Mouse (Mus musculus): ENCODE measurements at regions not wholly inside any gene's neighbourhood (a gene's known extent, or its start where the extent isn't known, plus 50 kb on each side); places are given as distances from the start of the nearest gene placed in this dataset.

DNA sequence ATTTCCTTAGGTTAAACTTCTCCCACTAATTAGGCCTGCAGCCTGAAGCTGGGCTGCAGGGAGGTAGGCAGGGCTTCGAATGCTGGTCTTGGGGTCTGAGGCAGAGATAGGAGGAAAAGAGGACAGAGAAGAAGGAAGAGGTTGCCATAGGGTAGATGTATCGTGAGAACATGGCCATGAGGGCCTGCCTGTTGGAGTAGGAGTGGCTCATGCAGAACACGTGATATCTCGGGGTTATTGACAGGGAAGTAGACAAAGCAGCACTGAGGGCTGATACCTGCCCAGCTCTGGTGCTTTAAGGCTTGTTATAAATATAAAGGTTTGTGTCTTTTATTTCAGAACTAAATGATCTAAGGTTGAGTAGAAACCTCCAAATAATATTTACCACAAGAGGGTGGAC lies 628.9 kb downstream of the Zfp706 start:
- no peak for DNase-seq

- DNase-seq: no peak
These were observed 631.0 kb downstream of the Zfp706 start for GRCm38 (mm10) chr15:36376551-36376950.

DNA sequence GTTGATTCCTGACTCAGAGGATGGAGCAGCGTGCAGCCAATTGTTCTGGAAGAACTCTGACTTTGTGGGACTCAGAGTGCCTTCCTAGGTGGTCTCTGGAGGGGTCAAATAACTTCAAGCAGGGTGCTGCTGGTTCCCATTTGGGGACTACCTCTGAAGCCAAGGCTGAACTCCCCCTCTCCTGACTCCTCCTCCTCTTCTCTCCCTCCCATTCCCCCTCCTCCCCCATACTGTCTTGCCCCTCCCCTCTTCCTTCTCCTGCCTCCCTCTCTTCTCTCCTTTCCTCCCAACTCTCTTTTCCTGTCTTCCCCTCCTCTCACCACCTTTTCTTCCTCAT lies 632.1 kb downstream of the Zfp706 start:
- no peak for DNase-seq

DNA sequence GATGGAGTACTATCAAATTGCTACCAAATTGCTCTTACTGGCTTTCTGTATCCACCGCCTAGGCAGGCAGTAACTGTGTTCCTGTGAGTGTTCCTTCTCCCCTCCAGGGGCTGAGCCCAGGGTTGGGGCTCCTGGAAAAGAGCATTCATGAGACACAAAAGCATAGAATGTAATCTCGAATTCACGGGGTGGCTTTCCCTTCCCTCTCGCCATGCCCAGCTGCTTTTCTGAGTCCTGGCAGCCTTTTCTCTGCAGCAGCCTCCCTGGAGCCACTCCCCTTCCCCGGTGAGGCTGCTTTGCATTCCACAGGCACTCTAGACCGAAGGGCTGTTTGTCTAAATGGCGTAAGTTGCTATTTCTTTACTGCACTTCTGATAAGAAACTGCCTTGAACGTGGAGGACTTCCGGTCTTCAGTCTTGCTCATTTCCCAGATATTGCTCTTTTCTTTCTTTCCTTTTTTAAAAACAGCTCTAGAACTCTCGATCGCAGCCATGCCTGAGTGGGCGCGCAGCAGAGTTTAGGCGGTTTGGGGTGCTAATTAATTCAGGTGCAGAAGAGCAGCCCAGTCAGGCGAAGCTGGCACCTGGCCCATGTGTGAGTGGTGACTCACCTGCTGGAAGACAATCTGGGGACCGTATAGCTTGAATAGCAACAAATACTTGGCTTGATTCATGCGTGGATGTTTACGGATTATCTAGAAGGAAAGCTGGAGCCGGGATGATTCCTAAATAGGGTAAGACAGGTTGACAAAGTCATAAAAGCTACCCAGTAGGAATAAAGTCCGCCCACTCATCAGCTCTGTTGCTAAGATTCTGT lies 632.6 kb downstream of the Zfp706 start:
- peak; percentile 86 for DNase-seq

DNA sequence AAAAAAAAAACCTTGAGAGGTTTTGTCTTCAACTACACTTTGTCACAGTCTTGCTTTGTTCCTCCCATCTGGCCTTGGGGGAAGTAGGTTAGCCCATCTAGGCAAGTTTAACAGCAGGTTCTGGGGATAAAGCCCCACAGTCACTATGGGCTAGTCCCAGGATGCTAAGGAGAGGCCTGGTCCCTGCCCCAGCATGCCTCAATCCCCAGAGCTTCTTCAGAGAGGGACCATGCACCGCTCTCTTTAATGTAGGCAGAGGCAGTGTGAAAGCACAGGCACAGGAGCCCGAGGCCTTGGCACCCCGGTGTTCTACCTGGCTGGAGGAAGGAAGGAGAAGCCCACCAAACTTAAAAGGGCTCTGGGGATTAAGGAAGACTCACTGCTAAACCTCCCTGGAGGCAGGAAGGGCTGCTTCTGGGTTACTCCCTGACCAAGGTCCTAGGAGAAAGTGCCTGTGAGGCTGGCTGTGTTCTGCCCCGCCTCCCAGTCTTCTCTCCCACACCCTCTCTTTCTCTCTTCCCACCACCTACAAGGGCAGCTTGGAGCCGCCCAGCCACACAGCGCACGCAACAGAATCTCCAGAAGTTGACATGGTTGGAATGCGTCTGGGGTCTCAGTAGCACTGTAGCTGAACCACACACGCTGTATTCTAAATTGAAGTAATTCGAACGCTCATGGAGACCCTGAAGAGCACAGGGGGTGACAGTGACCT lies 633.5 kb downstream of the Zfp706 start:
- no peak for DNase-seq

DNA sequence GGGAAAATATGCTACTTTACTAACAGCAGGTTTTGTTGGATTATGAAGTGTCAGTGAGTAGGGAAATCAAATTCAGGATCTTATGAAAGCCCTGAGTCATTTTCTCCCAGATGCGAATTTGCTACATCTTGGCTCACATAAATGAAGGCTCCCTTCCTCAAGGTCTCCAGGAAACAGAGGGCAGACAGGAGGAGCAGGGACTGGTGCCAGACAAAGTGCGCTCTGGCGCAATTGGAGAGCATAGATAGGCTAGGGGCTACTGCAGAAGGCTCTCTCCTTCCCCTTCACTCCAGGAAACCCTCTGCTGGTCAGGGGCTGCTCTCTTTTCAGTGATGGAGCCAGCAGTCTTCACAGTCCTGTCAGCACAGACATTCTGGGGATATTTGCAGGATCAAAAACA lies 634.1 kb downstream of the Zfp706 start:
- no peak for DNase-seq

- no peak for DNase-seq
These were observed 636.2 kb downstream of the Zfp706 start for GRCm38 (mm10) chr15:36371382-36371781.

DNA sequence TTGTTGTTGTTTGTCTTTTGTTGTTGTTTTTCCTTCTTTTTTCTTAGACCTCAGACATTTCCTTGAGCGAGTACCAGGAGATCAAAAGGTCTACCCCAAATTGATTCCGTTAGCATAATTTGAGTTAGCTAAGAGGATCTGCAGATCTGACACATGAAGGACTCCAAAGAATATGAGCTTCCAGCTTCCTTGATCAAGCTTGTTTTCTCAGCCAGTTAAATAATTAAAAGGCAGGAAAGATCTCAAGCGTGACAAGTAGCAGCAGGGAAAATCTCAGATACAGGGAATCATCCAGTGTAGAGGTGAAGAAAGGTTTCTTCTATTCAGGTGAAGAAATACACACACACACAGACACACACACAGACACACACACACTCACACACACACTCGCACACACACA lies 636.7 kb downstream of the Zfp706 start:
- DNase-seq: no peak

- DNase-seq: no peak
These were observed 640.3 kb downstream of the Zfp706 start for GRCm38 (mm10) chr15:36367296-36367695.

GRCm38 (mm10) chr15:36364757-36365156 lies 642.8 kb downstream of the Zfp706 start:
- DNase-seq: no peak

DNA sequence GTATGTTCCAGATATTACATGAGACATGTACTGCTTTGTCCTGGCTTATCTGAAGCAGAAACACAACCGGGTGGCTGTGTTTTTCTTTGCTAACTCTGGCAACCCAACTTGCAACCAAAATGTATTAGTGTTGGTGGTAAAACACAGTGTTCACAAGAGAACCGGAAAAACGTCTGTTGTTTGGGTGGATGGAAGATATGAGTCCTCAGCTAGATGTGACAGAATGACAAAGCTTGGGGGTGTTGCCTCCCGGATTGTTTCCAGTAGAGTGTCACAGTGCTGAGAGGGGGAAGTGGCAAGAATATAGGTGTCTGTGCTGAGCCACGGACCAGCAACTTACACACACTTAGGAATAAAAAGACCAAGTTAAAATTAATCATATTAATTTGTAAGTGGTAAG lies 643.5 kb downstream of the Zfp706 start:
- DNase-seq: peak; percentile 78

DNA sequence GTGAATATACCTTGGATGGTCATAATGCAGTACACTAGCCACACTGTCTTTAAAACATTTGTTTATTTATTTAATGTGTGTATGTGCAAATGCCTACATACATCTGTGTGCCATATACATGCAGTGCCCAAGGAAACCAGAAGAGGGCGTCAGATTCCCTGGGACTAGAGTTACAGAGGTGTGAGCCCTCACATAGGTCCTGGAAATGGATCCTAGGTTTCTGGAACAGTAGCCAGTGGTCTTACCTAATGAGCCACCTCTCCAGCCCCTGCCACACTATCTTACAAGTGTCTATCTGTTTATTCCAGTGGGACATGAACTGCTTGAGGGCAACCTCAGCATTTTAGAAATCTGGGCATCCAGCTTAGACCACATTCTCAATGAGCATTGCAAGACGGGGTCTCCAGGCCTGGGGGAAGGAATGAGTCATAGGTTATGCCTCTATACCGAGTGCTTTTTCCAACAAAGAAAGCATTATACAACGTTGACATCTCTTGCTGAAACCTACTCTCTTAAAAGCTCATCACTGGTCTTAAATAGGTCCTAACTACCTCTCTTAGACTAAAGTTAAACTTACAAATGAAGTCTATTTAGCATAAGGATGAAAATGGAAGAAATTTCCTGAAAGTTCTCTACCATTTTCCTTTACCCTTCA lies 644.5 kb downstream of the Zfp706 start:
- no peak for DNase-seq

- DNase-seq: no peak
These were observed 645.9 kb downstream of the Zfp706 start for GRCm38 (mm10) chr15:36361522-36362148.

- no peak for DNase-seq
These were observed 646.7 kb downstream of the Zfp706 start for GRCm38 (mm10) chr15:36360694-36361521.

DNA sequence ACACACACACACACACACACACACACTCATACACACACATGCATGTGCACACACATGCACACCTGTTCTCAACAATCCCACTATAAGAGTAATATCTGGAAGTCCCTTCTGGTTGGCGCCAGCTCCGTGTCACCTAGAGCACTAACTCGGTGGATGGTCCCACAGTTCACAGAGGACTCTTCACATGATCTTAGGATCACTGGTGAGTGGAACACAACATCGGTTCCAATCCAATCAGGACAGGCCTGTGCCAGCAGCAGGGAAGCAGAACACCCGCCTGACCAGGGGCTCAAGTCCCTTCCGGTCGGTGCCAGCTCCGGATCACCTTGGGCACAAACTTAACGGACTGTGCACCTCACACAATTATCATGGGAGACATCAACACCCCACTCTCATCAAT lies 651.7 kb downstream of the Zfp706 start:
- DNase-seq: no peak

DNA sequence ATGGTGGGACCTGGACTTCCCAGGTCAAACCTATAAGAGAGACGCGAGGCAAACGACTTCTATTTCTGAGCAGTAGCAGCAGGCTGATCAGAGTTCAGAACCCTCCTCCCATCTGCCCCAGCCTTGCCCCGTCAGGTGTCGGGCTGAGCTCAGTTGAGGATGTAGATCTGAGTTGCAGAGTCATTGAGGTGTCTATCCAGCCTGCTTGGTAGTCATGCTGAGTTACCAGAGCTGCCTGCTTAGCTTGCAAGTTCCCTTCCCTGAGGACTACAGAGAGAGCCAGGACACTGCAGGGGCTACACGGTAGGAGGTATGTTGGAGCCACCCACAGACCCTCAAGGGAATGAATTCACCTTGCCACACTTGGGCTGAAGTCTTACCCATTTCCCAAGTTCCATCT lies 653.0 kb downstream of the Zfp706 start:
- no peak for DNase-seq

DNA sequence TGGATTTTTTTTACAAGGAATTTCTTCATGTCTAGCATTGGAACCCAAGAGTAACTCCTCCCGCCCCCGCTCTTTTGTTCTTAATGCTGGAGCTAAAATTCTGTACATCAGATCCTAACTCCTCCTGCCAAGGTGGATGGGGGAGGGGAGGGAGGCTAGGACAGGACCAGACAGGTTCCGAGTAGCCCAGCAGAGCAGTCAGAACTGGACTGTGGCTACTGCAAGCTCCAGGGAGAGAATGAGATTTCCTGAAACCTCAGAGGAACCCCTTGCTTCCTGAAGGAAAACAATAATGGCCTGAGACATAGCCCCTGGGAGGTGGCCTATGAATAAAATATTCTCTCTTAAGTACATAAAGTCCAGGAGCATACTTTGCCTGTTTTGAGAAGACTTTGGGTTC lies 653.8 kb downstream of the Zfp706 start:
- DNase-seq: no peak

- no peak for DNase-seq
These were observed 654.6 kb downstream of the Zfp706 start for GRCm38 (mm10) chr15:36352929-36353328.

GRCm38 (mm10) chr15:36351693-36352092 lies 655.9 kb downstream of the Zfp706 start:
- no peak for DNase-seq

GRCm38 (mm10) chr15:36348348-36348747 lies 659.2 kb downstream of the Zfp706 start:
- DNase-seq: no peak

DNA sequence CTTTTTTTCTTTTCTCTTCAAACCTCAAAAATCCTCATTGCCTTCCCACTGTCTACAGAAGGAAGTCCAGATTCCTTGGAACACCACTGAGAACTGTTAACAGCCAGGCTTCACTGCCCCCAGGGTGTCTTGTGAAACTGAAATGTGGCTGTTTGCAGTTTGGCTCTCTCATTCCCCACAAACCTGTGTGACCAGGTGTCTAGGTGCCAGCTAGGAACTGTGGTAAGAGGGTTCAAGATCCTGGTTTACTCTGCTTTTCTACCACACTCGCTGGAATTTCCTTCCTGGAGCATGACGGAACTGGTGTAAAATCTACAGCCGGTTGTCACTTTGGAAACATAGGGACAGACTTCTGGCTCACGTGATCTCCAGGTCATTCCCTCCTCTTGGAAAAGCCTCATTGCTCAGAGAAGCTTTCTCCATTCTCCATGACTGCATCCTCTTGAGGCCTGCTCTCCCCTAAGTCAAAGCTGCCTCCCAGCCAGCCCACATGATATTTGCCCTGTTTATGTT lies 660.2 kb downstream of the Zfp706 start:
- no peak for DNase-seq

DNA sequence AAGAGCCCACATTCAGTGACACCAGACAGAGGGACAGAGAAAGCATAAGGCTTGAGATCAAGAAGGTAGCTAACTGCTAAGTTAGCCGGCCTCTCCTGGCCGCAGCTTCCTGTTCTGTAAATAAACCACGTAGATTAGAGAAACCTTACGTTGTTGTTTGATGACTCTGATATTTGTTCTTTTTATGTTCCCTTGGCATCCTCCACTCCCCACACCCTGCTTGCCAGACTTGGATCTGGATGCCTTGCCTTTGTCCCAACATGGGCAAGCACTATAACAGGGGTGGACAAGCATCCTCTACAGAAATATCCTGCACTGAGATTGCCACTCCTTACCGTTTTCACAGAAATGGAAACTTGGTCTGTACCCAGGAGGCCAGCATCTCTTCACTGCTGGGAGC lies 661.4 kb downstream of the Zfp706 start:
- no peak for DNase-seq
